Mouse (Mus musculus) ES-E14 (cell line): ENCODE measurements at regions not wholly inside any gene's neighbourhood (a gene's known extent, or its start where the extent isn't known, plus 50 kb on each side); places are given as distances from the start of the nearest gene placed in this dataset.

ENCODE experiments used
- DNase-seq: peaks from one replicate; pipeline ENCODE4 v3.0.0-alpha.2; 2013; ENCODE audit warnings: low read depth, low spot score
- H3K27ac ChIP-seq: 2 replicates; pipeline ENCODE4 v1.5.1; 2012; ENCODE audit warnings: low read depth, mild to moderate bottlenecking, low read length, moderate library complexity, mixed read lengths; ENCODE audit not compliant: poor library complexity, insufficient read depth, severe bottlenecking
- H3K36me3 ChIP-seq: 2 replicates; pipeline ENCODE4 v1.6.1; 2012; ENCODE audit warnings: mild to moderate bottlenecking, low read length, moderate library complexity, mixed read lengths; ENCODE audit not compliant: control insufficient read depth, poor library complexity, insufficient read depth, severe bottlenecking
- H3K4me1 ChIP-seq, 2 experiments: fragments of 150-350 bp in 1 of 2; sonication (generic) in 1 of 2; 2 replicates each; pipeline ENCODE4 v1.6.1; 2012; ENCODE audit warnings: low read length in 2 of 2, mild to moderate bottlenecking in 1 of 2, mixed read lengths in 1 of 2; ENCODE audit not compliant: control insufficient read depth in 2 of 2, insufficient read depth in 2 of 2, poor library complexity in 1 of 2
- H3K4me3 ChIP-seq, 2 experiments: fragments of 150-350 bp in 1 of 2; sonication (generic) in 1 of 2; 2 replicates each; pipeline ENCODE4 v1.5.1; 2012; ENCODE audit warnings: low read length in 2 of 2, low read depth in 1 of 2, mild to moderate bottlenecking in 1 of 2, mixed read lengths in 1 of 2; ENCODE audit not compliant: insufficient read depth in 1 of 2, poor library complexity in 1 of 2, severe bottlenecking in 1 of 2
- H3K9ac ChIP-seq: 2 replicates; pipeline ENCODE4 v1.6.1; 2012; ENCODE audit warnings: low read depth, mild to moderate bottlenecking, low read length, mixed read lengths; ENCODE audit not compliant: poor library complexity, insufficient read depth, severe bottlenecking
- H3K9me3 ChIP-seq: fragments of 150-350 bp; sonication (generic); 2 replicates; pipeline ENCODE4 v1.6.1; 2012; ENCODE audit warnings: low read depth, mild to moderate bottlenecking, low read length; ENCODE audit not compliant: control insufficient read depth, insufficient read depth
- CHD2 ChIP-seq: IDR thresholded peaks from 2 replicates; pipeline ENCODE4 v1.6.1; 2014; ENCODE audit warnings: mild to moderate bottlenecking, low read depth, low read length, inconsistent platforms
- HCFC1 ChIP-seq: IDR thresholded peaks from 2 replicates; pipeline ENCODE4 v1.6.1; 2012; ENCODE audit warnings: low read length, inconsistent platforms, borderline replicate concordance; ENCODE audit not compliant: insufficient read depth
- MAFK ChIP-seq: IDR thresholded peaks from 2 replicates; pipeline ENCODE4 v1.6.1; 2014; ENCODE audit warnings: mild to moderate bottlenecking, low read depth, low read length, inconsistent platforms; ENCODE audit not compliant: insufficient read depth
- ZC3H11A ChIP-seq: IDR thresholded peaks from 2 replicates; pipeline ENCODE4 v1.6.1; 2012; ENCODE audit warnings: low read depth, mild to moderate bottlenecking, inconsistent platforms, low read length, borderline replicate concordance
- ZNF384 ChIP-seq: IDR thresholded peaks from 2 replicates; pipeline ENCODE4 v1.6.1; 2012; ENCODE audit warnings: low read depth, low read length, inconsistent platforms
- in situ Hi-C, 2 experiments: fragments of 600-800 bp; cut with MboI; formaldehyde crosslinking; loops; one replicate each; pipeline ENCODE4 v1.15.1; 2025; ENCODE audit warnings: low sequenced_read_pairs in 2 of 2, inconsistent platforms in 1 of 2; ENCODE audit not compliant: unreplicated experiment in 2 of 2

GRCm38 (mm10) chr4:54353657-54354390, 528.0 kb downstream of the Tmem38b start:
- Histone ChIP-seq H3K4me3 (no peak overlapping the region), H3K9ac (no peak overlapping the region), H3K36me3 (no peaks in the 10 kb centered on the region), H3K9me3 (no peaks in the 10 kb centered on the region), H3K27ac (no peak overlapping the region), H3K4me1 (no peaks in the 10 kb centered on the region)
- no peak for DNase-seq
- in situ Hi-C loops = no loop called here
- no peak for TF ChIP-seq MAFK
- no peak for TF ChIP-seq ZC3H11A
- no peak for TF ChIP-seq CHD2
- TF ChIP-seq ZNF384 = no peak
- no peak for TF ChIP-seq HCFC1

GRCm38 (mm10) chr4:54354391-54354726, 528.5 kb downstream of the Tmem38b start:
- Histone ChIP-seq H3K9ac (no peak overlapping the region), H3K36me3 (no peaks in the 10 kb centered on the region), H3K4me3 (no peak overlapping the region), H3K4me1 (no peaks in the 10 kb centered on the region), H3K9me3 (no peaks in the 10 kb centered on the region), H3K27ac (no peak overlapping the region)
- no peak for TF ChIP-seq CHD2
- TF ChIP-seq ZNF384 = no peak
- no peak for TF ChIP-seq MAFK
- no peak for TF ChIP-seq HCFC1
- no peak for TF ChIP-seq ZC3H11A
- in situ Hi-C loops = no loop called here
- no peak for DNase-seq

GRCm38 (mm10) chr4:54355381-54356040, 529.7 kb downstream of the Tmem38b start:
- Histone ChIP-seq H3K9ac (no peak overlapping the region), H3K36me3 (no peaks in the 10 kb centered on the region), H3K27ac (no peak overlapping the region), H3K9me3 (no peaks in the 10 kb centered on the region), H3K4me3 (no peak overlapping the region), H3K4me1 (no peaks in the 10 kb centered on the region)
- in situ Hi-C loops = no loop called here
- DNase-seq = no peak
- no peak for TF ChIP-seq MAFK
- no peak for TF ChIP-seq HCFC1
- no peak for TF ChIP-seq ZC3H11A
- TF ChIP-seq CHD2 = no peak
- TF ChIP-seq ZNF384 = no peak

- H3K27ac ChIP-seq = no peak overlapping the region
- H3K9ac ChIP-seq = no peak overlapping the region
- no peak overlapping the region for H3K4me3 ChIP-seq
- no peaks in the 10 kb centered on the region for H3K9me3 ChIP-seq
- in situ Hi-C loops = no loop called here
- no peaks in the 10 kb centered on the region for H3K36me3 ChIP-seq
- H3K4me1 ChIP-seq = no peaks in the 10 kb centered on the region
- DNase-seq = no peak
- TF ChIP-seq MAFK (no peak), ZC3H11A (no peak), ZNF384 (no peak), CHD2 (no peak), HCFC1 (no peak)
These were observed 530.2 kb downstream of the Tmem38b start for GRCm38 (mm10) chr4:54356041-54356427.
